Mouse (Mus musculus) kidney, embryonic 14.5 days (tissue): ENCODE data around the gene Sys1. TPM values are rescaled to one million over a fixed set of nuclear protein-coding genes. Genes with fewer than 3 reads are reported as not detected.

Source experiments
- ATAC-seq: fragments of 200-750 bp; cut with Nextera tagmentation; 2 replicates; pipeline ENCODE4 v1.8.0; 2017; ENCODE audit warnings: moderate number of reproducible peaks, mild to moderate bottlenecking, moderate TSS enrichment, moderate library complexity; ENCODE audit not compliant: low FRiP score, low TSS enrichment
- H3K27ac ChIP-seq: fragments of 300-500 bp; sonication (generic); 2 replicates; pipeline ENCODE4 v1.5.1; 2014; ENCODE audit warnings: low read depth, mild to moderate bottlenecking, low read length, moderate library complexity, mixed read lengths
- H3K27me3 ChIP-seq: fragments of 300-500 bp; sonication (generic); 2 replicates; pipeline ENCODE4 v1.6.1; 2014; ENCODE audit warnings: mild to moderate bottlenecking, low read length; ENCODE audit not compliant: control insufficient read depth, insufficient read depth
- H3K36me3 ChIP-seq: fragments of 300-500 bp; sonication (generic); 2 replicates; pipeline ENCODE4 v1.6.1; 2014; ENCODE audit warnings: low read length, mixed read lengths; ENCODE audit not compliant: control insufficient read depth, insufficient read depth
- H3K4me1 ChIP-seq: fragments of 300-500 bp; sonication (generic); 2 replicates; pipeline ENCODE4 v1.6.1; 2014; ENCODE audit warnings: low read length, mixed read lengths; ENCODE audit not compliant: control insufficient read depth, insufficient read depth
- H3K4me2 ChIP-seq: fragments of 300-500 bp; sonication (generic); replicated peaks from 2 replicates; pipeline ENCODE4 v1.6.1; 2014; ENCODE audit warnings: low read depth, mild to moderate bottlenecking, low read length
- H3K4me3 ChIP-seq: fragments of 300-500 bp; sonication (generic); 2 replicates; pipeline ENCODE4 v1.5.1; 2014; ENCODE audit warnings: mild to moderate bottlenecking, low read length
- H3K9ac ChIP-seq: fragments of 300-500 bp; sonication (generic); 2 replicates; pipeline ENCODE4 v1.6.1; 2014; ENCODE audit warnings: low read depth, mild to moderate bottlenecking, low read length, moderate library complexity
- H3K9me3 ChIP-seq: fragments of 300-500 bp; sonication (generic); 2 replicates; pipeline ENCODE4 v1.6.1; 2016; ENCODE audit warnings: low read length; ENCODE audit not compliant: control insufficient read depth
- WGBS: fragments of 180-500 bp; shearing (Covaris S2); extraction: QIAGEN DNeasy Blood & Tissue Kit; methylation state at CpG from one replicate; pipeline ENCODE4 v1.1.7; 2014; 5-methylcytosine and 5-hydroxymethylcytosine counted together
- polyA plus RNA-seq: library from polyadenylated mRNA; unstranded; fragments of >200 nt; fragmentation: Nextera tagmentation; extraction: Ambion mirVana; gene quantifications from 2 replicates; pipeline ENCODE4 v1.2.1, GENCODE M21; 2014

Sys1 gene
- polyA plus RNA-seq: 66.8 and 69.4 TPM in 2 replicates

DNA sequence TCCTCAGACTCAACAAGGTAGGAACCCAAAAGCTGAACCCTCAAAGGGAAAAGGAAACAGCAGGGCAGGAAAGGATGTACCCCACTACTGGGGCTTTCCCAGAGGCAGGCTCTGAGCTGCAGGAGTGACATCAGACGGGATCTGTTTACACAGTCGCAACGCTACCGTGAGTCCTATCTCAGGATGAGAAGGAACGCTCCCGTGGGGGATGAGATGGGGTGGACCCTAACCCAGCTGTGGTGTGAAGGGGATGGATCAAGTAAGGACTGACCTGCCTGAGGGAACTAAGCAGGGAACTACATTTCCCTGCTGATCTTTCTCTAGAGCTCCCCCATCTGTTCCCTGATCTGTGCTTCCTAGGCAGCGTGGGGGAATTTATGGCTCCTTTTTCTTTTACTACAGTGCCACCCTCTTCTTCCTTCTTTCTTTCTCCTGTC lies at the start of gene Sys1:
Gene Sys1, plus strand, starts transcription at position 101 of the 437 bp plus-strand sequence.
- Histone ChIP-seq H3K9ac (peak within 1 kb of the TSS; percentile 48; the same call in 1 of the 2 replicates), H3K9me3 (no peaks in the 10 kb centered on the region), H3K4me3 (peak within 1 kb of the TSS; percentile 11; the same call in 1 of the 2 replicates), H3K27ac (peak within 1 kb of the TSS; percentile 73), H3K27me3 (no peaks in the 10 kb centered on the region), H3K36me3 (no peaks in the 10 kb centered on the region), H3K4me1 (peaks cover 31% of the 10 kb centered on the region), H3K4me2 (peak within 1 kb of the TSS; percentile 30)
- peak; percentile 3; the same call in 1 of the 2 replicates for ATAC-seq
- WGBS: 2% methylated on average over 7 of the region's 7 CpGs

DNA sequence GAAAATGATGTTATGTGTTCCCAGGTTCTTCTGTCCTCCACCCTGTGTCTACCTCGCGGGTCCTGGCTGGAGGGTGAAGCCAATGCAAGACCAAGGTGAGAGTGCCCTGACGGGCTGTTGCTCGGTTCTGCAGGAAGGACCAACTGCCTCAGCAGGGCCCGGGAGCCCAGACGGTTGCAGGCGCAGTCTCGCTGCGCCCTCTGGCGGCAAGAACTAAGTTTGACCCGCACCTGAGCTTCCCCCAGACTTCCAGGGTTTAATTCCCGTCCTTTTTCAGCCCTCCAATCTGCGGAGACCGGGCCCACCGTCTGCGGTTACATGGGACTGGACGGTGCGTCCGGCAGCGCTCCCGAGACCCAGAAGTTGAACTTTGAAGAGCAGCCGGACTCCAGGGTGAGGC lies 49.1 kb upstream of the Sys1 start:
- Histone ChIP-seq H3K9ac (no peak overlapping the region), H3K9me3 (no peaks in the 10 kb centered on the region), H3K36me3 (no peaks in the 10 kb centered on the region), H3K4me3 (no peak overlapping the region), H3K4me1 (peaks cover 14% of the 10 kb centered on the region; the same call in 1 of the 2 replicates), H3K4me2 (0 out of 2 replicates have a peak overlapping the region, but pooled peaks have one; percentile 2), H3K27ac (no peak overlapping the region), H3K27me3 (peaks cover 80% of the 10 kb centered on the region)
- 2% methylated on average over 22 of the region's 22 CpGs for WGBS
- ATAC-seq: peak; percentile 34; the same call in 1 of the 2 replicates

DNA sequence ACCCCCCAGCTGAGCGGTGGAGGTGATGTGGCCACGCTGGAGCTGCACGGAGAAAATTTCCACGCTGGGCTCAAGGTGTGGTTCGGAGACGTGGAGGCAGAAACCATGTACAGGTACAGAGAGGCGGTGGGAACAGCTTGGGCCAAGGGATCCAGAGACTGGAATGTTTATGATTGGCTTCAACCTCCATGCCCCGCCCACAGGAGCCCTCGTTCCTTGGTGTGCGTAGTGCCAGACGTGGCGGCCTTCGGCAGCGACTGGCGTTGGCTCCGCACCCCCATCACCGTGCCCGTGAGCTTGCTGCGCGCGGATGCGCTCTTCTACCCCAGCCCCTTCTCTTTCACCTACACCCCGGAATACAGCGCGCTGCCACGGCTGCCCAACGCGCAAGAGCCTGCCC lies 42.6 kb upstream of the Sys1 start:
- WGBS: 20% methylated on average over 28 of the region's 28 CpGs
- H3K36me3 ChIP-seq: no peaks in the 10 kb centered on the region
- peaks cover 24% of the 10 kb centered on the region for H3K27me3 ChIP-seq
- H3K9ac ChIP-seq: peak overlapping the region; percentile 40
- no peaks in the 10 kb centered on the region for H3K9me3 ChIP-seq
- ATAC-seq: 0 out of 2 replicates have a peak, but pooled peaks have one; percentile 36
- H3K4me3 ChIP-seq: peak overlapping the region; percentile 17; the same call in 1 of the 2 replicates
- peaks cover 9% of the 10 kb centered on the region for H3K4me1 ChIP-seq
- H3K4me2 ChIP-seq: peak overlapping the region; percentile 37
- H3K27ac ChIP-seq: no peak overlapping the region

DNA sequence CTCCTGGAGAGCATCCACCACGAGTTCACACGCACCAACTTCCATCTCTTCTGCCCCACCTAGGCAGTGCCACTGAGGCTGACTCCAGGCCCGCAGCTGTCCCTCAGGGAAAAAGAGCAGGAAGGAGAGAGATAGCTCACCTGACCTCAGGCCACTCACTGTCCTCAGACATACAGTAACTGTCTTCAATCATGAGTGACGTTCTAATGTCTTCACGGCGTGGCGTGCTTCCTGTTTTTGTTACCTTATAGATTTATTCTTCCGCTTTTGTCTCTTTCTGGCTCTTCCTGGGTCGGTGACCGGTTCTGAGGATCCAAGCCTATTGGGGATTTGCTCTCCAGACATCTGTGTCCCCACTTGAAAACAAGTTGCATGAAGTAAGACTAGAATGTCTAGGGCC lies 42.2 kb upstream of the Sys1 start:
- Histone ChIP-seq H3K4me3 (peak overlapping the region; percentile 17; the same call in 1 of the 2 replicates), H3K36me3 (no peaks in the 10 kb centered on the region), H3K9ac (peak overlapping the region; percentile 40), H3K4me1 (peaks cover 13% of the 10 kb centered on the region), H3K27ac (no peak overlapping the region), H3K9me3 (no peaks in the 10 kb centered on the region), H3K27me3 (peaks cover 20% of the 10 kb centered on the region), H3K4me2 (peak overlapping the region; percentile 37)
- WGBS: 60% methylated on average over 10 of the region's 10 CpGs
- ATAC-seq: no peak

DNA sequence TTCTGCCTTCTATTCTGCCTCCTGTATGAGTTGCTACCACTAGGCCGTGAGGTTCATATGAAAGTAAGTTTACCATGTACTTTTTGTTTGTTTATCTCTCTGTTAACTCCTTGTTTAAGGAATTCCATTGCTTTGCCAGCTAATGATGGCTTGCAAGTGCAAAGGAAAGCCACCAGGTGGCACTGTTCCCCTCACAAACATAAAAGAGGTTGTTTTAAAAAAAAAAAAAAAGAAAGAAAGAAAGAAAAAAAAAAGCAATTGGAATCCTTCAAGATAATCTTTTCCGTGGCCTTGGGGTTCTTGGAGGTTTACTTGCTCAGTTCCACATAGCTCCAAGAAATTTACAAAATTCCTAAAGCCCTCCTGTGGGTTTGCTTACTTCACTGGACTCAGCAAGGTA lies 39.6 kb upstream of the Sys1 start:
- ATAC-seq: no peak
- no peak overlapping the region for H3K4me3 ChIP-seq
- H3K4me1 ChIP-seq: peaks cover 15% of the 10 kb centered on the region
- no peaks in the 10 kb centered on the region for H3K9me3 ChIP-seq
- H3K4me2 ChIP-seq: no peak overlapping the region
- H3K9ac ChIP-seq: no peak overlapping the region
- 3% methylated on average over 2 of the region's 2 CpGs for WGBS
- H3K27ac ChIP-seq: no peak overlapping the region
- H3K36me3 ChIP-seq: no peaks in the 10 kb centered on the region
- H3K27me3 ChIP-seq: peaks cover 6% of the 10 kb centered on the region; the same call in 1 of the 2 replicates

DNA sequence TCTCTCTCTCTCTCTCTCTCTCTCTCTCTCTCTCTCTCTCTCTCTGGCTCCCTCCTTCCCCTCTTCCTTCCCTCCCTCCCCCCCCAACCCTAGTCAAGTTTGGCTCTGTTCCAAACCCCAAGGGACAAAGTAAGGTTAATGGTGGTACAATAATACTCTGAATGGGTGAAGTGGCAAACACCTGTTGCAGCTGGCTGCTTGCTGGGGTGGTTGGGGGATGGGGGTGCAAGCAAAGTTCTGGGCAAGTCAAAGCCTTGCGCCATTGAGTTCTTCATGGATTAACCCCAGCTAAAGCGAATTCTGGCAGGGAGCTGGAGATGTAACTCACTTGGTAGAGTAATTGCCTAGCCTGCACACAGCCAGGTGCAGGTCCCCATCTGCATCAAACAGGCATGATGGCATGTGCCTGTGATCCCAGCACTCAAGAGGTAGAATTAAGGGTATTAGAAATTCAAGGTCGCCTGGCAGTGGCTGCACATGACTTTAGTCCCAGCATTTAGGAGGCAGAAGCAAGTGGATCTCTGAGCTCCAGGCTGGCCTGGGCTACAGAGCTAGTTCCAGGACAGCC lies 38.4 kb upstream of the Sys1 start:
- peaks cover 6% of the 10 kb centered on the region; the same call in 1 of the 2 replicates for H3K27me3 ChIP-seq
- H3K27ac ChIP-seq: peak overlapping the region; percentile 8; the same call in 1 of the 2 replicates
- no peak overlapping the region for H3K4me2 ChIP-seq
- peaks cover 15% of the 10 kb centered on the region for H3K4me1 ChIP-seq
- no peak overlapping the region for H3K4me3 ChIP-seq
- no peaks in the 10 kb centered on the region for H3K36me3 ChIP-seq
- ATAC-seq: no peak
- no peak overlapping the region for H3K9ac ChIP-seq
- 37% methylated on average over 3 of the region's 3 CpGs for WGBS
- H3K9me3 ChIP-seq: no peaks in the 10 kb centered on the region

DNA sequence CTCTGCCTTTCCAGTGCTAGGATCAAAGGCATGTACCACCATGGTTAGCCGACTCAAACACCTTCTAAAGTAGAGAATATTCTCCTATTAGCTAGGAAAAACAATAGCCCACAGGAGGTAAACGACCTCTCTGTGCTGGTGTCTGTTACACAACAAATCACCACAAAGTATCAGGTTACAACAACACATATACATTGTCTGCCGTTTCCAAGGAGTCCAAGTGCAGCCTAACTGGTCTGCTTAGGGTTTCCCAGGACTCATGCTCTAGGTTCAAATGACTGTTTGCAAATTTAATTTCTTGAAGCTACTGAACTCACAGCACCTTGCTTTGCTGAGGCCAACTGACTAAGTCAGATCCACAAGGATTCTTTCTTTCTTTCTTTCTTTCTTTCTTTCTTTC lies 37.3 kb upstream of the Sys1 start:
- WGBS: 0% methylated on average over 3 of the region's 3 CpGs
- peaks cover 6% of the 10 kb centered on the region; the same call in 1 of the 2 replicates for H3K36me3 ChIP-seq
- H3K27me3 ChIP-seq: peaks cover 1% of the 10 kb centered on the region; the same call in 1 of the 2 replicates
- no peaks in the 10 kb centered on the region for H3K9me3 ChIP-seq
- peaks cover 15% of the 10 kb centered on the region for H3K4me1 ChIP-seq
- H3K4me3 ChIP-seq: no peak overlapping the region
- 0 out of 2 replicates have a peak, but pooled peaks have one; percentile 70 for ATAC-seq
- no peak overlapping the region for H3K9ac ChIP-seq
- H3K4me2 ChIP-seq: no peak overlapping the region
- H3K27ac ChIP-seq: 0 out of 2 replicates have a peak overlapping the region, but pooled peaks have one; percentile 11

DNA sequence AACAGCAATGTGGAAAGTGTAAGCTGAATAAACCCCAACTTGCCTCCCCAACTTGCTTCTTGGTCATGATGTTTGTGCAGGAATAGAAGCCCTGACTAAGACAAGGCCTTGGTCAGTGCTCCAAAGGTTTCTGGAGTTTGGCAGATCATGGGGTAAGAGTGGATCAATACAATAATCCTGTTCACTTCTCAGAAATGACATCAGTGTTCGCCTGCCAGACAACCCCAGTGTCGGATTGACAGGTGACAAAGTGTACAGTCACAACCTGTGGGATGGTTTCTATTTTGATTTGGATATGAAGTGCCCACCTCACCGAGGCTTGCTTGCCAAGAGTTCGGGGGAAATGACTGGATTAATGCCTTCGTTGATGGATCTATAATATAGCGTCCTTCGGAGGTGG lies 35.5 kb upstream of the Sys1 start:
- H3K27me3 ChIP-seq: no peaks in the 10 kb centered on the region
- H3K9ac ChIP-seq: no peak overlapping the region
- ATAC-seq: no peak
- no peak overlapping the region for H3K4me3 ChIP-seq
- H3K27ac ChIP-seq: no peak overlapping the region
- H3K4me1 ChIP-seq: peaks cover 15% of the 10 kb centered on the region
- H3K4me2 ChIP-seq: no peak overlapping the region
- peaks cover 11% of the 10 kb centered on the region; the same call in 1 of the 2 replicates for H3K36me3 ChIP-seq
- 91% methylated on average over 7 of the region's 7 CpGs for WGBS
- no peaks in the 10 kb centered on the region for H3K9me3 ChIP-seq

DNA sequence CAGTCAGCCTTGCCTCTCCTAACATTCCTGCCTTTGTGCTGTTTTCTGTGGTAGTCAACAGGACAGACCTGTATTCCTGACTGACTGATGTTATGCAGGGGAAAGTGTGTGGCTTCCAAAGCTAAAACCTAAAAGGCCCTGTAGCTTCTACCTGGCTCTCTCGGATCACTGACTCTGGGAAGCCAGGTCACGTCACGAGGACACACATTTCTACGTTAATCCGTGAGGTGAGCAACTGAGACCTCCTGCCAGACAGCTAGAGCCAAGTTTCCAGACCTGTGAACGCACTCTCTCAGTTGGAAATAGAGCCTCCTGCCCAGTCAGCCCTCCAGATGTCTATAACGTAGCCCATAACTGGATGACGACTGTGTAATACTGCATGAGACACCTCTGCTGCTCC lies 34.8 kb upstream of the Sys1 start:
- peaks cover 15% of the 10 kb centered on the region for H3K4me1 ChIP-seq
- no peaks in the 10 kb centered on the region for H3K9me3 ChIP-seq
- no peaks in the 10 kb centered on the region for H3K27me3 ChIP-seq
- H3K27ac ChIP-seq: no peak overlapping the region
- no peak overlapping the region for H3K4me3 ChIP-seq
- H3K4me2 ChIP-seq: no peak overlapping the region
- no peak for ATAC-seq
- peaks cover 14% of the 10 kb centered on the region; the same call in 1 of the 2 replicates for H3K36me3 ChIP-seq
- 73% methylated on average over 8 of the region's 8 CpGs for WGBS
- no peak overlapping the region for H3K9ac ChIP-seq
